Mouse (Mus musculus) testis, postnatal 14 days (tissue): ENCODE measurements around the gene Zfp651.

Experiments
- DNase-seq: peaks from one replicate; pipeline ENCODE4 v3.0.0; 2021; ENCODE audit warnings: low spot score

Zfp651 gene

DNA sequence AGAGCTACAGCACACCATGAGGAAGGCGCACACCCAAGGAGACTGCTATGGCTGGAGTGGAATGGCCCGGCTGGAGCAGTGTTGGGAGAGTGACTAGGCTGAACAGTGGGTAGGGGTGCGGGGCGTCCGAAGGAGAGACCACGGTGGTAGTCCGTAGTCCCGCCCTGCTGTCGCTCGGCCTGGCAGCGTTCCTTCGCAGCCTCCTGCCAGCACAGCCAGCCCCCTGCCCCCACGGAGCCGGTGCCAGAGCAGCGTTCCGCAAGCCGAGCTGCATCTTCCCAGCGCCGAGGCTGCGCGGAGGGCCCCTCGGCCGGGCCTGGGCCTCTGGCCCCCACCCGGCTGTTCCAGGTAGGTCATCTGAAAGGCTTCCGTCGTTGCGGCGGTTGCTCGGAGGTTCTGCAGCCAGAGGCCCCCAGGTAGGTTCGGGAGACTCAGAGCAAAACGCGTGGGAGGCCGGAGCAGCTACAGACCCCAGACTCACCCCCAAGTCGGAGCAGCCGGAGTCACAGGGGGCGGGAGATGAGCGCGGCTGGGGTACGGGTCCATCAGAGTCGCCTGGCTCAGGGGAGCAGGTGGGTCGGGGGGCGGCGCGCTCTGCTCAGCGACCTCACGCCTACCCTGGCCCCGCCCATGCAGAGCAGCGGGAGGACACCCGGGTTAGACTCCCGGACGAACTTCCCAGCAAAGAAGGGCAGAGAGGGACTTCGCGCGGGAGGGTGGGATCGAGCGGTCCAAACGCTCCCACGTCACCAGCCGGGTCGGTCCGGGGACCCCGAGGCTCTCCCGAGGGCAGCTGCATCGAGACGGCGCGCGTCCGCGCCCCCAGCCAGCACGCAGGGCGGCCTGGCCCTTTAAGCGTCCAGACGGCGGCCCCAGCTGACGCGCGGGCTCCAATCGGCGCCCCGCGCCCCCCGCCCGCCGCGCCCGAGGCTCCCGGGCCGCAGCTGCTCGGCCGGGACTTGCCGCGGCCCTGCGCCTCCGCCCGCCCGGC lies at the start of gene Zfp651:
Gene Zfp651 (plus strand): TSS at position 240 of the 991 bp plus-strand sequence.
- DNase-seq = peak; percentile 74

DNA sequence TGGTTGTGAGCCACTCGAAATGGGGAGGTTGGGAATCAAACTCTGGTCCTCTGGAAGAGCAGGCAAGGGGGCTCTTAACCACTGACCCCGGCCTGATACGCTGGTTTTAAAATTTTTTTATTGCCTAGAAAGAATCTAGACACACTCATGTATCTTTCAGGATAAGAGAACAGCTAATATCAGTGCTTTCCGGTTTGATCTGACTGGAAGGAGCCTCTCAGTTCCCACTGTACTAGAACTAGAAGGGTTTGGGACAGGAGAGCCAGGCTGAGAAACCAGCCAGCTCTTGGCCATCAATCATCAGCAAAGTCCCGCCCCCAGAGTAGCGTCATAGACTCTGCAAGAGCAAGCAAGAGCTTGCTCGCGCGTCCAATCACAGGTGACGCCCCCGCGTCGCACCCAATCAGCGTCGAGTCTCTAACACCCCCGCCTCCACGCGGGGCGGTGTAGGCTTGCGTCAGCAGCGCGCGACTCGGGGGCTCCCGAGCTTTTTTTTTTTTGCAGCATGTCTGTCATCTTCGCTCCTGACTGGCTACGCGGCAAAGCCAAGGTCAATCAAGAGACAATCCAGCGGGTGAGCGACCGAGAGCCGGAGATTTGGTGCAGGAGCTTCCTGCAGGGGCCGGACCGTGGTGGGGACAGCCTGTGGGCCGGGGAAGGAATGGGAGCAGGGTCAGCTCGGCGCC lies 49.1 kb upstream of the Zfp651 start, which contains the start of gene Ss18l2:
Gene Ss18l2 (plus strand): TSS at position 432 of the 686 bp plus-strand sequence.
- peak; percentile 98 for DNase-seq

DNA sequence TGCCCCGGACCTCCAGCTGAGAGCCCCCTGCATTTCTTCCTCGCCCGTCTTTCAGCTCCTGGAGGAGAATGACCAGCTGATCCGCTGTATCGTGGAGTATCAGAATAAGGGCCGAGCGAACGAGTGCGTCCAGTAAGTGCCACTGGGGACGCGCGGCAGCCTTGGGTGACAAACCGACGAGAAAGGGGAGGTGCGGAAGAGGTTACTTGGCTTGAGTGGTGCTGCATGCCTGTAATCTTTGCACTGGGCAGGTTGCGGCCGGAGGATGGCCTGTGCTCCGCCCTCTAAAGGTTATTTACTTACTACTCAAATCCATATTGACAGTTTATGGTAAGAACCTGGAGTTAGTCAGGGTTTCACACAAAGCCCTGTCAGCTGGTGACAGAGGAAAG lies 48.5 kb upstream of the Zfp651 start:
- no peak for DNase-seq

DNA sequence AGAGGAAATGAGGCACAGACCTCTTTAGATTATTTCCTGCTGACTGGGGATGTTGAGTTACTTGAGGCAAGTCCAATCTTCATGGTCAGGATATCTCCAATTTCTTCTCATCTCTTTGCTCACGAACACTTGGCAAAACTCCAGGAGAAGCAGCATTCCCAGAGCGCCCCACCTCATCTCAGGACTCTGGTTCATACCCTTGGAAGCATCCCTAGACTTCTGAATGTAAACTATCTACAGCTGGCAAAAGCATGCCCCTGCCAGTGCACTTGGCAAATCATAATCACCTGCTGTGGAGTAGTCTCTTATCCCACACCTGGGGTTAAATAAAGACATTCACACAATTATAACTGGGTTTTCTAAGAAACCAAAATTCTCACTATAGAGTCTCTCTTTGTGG lies 42.1 kb upstream of the Zfp651 start:
- no peak for DNase-seq

DNA sequence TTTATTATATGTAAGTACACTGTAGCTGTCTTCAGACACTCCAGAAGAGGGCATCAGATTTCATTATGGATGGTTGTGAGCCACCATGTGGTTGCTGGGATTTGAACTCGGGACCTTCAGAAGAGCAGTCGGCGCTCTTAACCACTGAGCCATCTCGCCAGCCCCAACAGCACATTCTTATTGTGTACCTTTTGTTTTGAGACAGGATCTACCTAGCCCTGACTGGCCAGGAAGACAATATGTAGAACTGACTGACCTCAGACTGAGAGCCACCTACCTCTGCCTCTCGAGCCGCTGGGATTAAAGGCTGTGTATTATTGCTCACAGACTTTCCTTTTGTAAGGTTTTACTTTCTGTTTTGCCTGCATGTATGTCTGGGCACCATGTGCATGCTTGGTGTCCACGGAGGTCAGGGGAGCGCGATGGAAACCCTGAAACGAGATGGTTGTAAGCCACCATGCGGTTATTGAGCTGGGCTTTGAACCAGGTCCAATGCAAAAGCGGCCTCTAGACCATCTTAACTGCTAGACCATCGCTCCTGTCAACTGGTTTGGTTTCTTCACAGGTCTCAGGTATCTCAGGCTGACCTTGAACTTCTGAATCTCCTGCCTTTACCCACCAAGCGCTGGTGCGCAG lies 40.9 kb upstream of the Zfp651 start:
- no peak for DNase-seq

DNA sequence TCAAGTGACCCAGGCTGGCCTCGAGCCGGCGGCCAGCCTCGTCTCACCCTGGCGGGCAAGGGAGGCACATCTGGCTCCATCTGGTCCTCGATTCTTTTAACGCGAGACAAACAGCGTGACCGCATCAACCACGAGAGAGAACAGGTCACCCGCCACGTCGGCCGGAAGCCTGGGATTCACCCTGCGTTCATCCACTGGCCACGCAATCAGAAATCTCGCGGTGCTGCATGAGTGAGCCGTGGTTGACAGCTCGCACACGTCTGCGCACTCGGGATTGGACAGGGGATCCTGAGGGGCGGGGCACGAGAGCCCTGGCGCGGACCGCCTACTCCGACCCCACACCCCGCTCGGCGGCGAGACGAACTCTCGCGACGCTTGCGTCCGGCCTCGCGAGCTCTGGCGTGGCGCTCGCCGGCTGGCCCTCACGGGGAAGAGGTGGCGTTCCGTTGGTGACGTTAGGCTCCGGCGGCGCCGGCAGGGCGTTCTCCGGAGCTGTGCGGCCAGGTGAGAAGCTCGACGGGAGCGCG lies 40.3 kb upstream of the Zfp651 start, which contains the start of gene Nktr:
Gene Nktr (plus strand): TSS at position 378 of the 527 bp plus-strand sequence.
- peak; percentile 99 for DNase-seq

DNA sequence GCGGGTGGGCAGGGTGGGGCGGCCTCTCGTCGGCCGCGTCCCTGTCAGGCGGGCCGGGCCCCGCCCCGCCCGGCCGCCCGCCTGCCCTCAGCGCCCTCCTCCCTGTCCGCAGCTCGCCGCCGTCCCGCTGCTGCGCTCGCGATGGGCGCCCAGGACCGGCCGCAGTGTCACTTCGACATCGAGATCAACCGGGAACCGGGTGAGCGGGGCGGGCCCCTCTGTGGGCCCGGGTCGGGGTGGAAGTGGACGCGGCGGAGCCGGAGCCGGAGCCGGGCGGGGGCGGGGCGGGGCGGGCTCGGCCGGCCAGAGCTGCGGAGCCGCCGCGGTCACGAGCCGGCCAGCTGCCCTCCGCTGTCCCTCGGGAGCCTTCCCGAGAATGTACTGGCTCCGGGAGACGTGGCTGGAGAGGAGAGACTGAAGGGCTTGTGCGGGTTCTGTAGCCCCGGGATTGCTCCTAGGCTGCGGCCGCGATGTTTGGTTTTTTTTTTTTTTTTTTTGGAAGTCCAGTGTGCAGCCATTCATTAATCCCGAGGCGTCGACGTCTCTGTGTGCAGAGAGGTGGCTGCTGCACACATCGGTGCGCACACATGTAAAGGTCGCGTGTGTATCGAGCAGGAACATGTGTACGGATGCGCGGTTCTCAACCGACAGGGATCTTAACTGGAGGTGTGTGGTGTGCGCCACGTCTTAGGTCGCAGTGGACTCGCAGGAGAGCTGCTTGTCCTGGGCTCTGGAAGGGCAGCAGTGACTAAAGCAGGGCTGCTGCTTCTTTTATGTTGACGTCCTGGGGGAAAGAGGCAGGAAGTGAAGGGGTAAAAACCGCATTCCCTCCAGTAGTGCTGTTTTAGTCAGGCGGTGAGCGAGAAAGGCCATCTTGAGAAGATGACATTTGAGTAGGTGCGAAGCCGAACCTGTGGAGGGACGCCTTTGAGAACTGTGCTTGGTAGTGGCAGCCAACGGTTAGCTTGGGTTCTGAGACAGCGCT lies 39.5 kb upstream of the Zfp651 start:
- DNase-seq = no peak

DNA sequence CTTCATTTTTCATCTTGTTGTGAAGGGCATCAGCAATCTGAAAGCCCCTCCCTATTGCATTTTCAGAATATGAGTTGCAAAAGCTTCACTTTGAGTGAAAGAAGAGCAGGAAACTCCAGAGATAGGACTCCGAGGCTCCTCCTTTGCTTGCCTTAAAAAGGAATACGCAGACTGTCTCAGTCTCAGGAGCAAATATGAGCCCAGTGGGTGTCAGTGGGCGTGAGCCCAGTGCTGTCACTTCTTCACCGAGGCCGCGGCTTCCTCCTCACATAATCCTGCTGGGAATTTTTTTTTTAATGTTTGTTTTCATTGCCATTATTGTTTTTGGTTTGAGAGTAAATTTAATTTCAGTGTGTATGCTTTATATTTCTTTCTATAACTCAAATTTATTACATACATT lies 18.6 kb upstream of the Zfp651 start:
- no peak for DNase-seq

DNA sequence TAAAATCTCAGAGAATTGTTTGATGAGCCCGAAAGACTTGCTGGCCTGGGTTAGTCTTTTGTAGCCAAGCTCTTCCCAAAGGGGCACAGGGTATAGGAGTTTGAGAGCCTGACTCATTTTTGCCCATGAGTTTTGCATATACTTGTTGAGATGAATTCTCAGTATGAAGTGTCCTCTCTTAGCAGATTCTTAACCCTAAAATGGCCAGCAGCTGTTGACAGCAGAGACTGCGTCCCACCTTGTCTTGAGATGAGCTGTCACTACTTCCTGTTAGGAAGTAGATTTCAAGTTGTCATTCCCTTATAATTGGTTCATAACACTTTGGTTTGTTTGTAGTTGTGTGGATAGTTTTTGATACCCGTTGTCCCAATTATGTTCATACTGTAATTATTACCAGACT lies 18.0 kb upstream of the Zfp651 start:
- DNase-seq = no peak

DNA sequence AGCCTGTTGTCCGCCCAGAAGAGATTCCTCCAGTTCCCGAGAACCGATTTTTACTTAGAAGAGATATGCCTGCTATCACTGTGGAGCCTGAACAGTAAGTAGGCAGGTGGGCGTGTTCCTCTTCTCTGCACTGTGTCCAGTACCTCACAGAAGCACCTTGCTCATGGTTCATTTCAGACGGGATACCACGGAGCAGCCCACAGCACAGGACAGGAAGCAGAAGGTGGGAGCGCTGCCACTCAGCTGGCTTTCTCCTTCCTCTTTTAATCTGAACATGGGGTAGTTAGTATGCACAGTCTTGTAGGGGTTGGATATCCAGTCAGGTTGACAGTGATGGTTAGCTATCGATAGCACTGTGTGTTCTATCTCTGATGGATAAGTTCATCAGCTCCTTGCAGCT lies 15.1 kb upstream of the Zfp651 start:
- DNase-seq = no peak

DNA sequence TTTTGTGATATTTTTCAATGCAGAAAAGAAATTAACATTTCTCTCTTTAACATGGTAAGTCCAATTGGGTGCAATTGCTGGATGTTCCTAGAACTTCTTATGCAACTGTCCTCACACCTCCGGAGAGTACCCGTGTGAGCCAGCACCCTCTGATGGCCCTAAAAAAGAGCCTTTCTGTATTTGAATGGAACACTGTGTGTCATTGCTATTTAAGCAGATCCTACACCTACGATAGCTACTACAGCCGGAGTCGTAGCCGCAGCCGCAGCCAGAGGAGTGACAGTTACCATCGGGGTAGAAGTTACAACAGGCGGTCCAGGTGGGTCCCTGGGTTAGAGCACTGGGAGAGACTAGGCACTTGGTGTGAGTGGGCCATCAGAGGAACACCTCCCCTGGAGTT lies 6.4 kb upstream of the Zfp651 start:
- DNase-seq = no peak

DNA sequence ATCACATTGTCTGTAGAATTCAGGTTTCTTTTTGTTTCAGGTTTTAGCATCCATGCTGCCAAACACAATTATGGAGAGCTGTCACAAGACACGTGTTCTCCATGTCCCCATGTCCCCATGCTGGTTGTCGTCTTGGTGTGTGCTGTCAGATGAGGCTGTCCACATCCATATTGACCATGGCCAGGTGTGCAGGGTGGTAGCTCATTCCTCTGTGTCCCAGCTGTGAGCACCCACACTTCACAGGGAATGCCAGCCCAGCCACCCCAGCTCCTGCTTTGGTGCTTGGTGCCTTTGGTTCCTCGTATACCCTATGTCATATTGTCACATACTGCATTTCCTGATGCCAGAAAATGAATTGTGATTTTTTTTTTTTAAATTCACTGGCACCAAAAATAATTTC lies 4.5 kb upstream of the Zfp651 start:
- no peak for DNase-seq

DNA sequence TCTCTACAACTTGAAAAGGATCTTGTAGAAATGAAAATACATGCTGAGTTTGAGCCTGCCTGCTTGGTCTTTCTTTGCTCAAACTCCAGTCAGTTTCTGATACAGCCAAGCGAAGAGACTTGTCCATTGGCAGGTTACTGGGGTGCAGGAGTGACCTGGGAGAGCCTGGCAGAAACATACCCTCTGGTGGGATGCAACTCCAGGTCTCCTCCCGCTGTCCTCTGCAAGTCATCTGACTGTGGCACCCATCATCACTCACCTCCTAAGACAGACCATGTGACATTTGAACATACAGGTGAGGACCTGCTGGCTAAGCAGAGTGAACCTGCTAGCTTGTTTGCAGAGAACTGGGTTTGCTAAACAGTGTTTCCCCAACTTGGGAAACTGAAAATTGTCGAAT lies 2.3 kb upstream of the Zfp651 start:
- no peak for DNase-seq

DNA sequence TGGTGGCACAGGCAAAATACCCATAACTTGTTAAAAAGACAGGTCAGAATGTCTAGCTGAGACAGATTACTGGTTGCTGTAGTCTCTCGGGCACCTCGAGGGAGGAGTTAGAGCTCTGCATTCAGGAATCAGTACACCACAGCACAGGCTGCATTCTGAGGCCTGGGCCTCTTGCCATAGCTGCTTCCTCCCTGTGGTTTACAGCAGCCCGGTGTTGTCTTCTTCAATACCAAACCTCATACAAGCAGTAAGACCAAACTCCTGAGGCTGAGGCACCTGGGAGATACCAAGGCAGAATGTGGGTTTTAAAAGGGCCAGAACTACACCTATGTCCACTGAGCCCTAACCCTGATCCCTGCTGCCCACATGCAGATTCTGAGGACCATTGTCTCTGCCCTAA lies 1.7 kb upstream of the Zfp651 start:
- no peak for DNase-seq

DNA sequence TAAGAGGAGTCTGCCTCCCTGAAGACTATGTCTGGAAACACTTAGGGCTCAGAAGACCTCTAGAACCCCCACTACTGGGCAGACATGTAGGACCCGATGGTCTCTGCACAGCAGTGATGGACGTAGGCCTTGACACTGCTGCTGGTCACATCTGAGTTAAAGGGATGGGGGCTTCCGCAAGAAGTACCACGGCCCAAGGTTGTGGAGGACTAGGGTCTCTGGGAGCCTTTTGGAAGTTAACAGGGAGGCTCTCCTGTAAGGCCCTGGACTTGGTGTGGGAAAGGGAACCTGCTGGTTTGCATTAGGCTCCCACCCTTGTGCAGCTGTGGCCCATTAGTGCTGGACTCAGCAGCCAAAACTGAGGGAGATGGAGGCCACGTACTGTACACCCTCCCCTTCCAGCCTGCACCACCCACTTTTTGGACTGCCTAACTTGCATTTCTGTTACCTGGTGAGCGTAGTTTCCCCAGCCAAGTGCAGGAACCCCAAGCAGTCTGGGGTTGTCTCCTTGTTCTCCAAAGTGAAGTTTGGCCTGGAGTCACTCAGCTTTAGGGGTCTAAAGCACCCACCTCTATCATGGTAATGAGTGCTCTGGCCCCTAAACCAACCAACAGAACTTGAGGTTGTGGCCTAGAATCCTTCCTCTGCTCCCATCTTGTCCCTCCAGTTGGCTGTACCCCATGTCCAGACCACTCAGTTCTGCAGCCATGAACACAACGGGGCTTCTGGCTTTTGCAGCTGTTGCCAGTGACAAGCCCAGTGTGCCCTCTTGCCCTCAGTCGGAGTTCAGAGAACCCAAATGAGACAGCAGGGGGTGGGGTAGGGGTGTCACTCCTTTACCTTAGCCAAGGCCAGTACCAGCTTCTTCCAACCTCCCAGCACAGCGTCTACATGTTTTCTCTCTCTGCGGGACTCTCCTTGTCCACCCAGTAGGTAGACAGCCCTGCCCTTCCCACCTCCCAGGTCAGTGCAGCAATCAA lies 1.0 kb upstream of the Zfp651 start:
- no peak for DNase-seq

DNA sequence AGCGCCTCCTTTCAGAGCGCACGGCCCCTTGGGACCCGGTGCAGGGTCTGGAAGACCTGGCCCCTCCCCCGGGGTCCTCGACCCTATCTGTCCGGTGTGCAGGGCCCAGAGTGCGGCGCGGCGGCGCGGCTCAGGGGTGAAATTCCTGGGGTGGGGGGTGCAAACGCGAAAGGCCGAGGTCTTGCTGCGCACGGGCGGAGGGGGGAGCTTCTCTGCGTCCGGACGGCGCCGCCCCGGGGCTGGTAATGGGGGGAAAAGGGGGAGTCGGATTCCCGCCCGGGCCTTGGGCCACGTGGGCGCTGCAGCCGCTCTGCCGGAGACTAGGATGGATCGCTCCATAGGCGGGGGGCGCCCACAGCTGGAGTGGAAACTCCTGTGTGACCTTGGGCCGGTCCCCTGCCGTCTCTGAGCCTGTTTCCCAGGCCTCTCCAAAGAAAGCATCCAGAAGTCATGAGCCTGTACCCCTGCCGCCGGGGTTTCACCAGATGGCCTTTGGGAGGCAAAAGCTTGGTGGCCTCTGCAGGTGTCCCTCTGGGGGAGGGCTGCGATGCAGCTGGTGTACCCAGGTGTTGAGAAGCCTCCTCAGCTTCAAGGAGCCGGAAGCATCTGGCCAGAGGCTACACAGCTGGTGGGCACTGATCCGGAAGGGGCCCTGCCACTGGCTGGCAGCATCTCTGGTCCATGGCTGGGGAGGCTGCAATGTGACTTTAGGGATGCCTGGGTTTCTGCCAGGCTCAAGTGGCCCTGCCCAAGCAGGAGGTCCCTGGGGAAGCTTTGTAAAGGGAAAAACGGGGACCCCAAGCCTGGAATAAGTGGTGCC lies 1.4 kb downstream of the Zfp651 start:
- DNase-seq = peak; percentile 78

DNA sequence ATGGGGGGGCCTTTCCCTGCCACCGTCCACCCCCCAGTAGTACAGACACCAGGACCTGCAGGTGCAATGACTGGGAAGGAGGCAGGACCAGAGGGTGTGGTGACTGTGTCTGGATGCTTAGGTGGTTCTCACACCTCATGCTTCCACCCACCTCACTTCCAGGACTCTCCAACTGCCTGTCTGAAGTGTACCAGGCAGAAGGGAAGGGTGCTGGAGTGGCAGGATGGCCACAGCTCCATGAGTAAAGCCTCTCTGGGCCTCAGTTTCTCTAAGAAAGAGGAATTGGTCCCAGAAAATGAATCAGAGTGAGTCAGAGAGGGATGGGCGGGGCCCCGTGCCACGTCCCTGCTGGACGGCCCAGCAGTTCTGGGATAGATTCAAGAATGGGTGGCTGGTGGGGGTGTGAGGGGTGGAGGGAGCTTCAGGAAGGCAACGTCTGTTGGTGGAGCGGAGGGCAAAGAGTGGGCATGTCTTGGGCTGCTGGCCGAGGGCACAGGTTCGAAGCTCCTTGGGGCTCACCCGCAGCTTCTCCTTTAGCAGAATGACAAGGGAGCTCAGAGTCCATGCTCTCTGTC lies 2.0 kb downstream of the Zfp651 start:
- no peak for DNase-seq

DNA sequence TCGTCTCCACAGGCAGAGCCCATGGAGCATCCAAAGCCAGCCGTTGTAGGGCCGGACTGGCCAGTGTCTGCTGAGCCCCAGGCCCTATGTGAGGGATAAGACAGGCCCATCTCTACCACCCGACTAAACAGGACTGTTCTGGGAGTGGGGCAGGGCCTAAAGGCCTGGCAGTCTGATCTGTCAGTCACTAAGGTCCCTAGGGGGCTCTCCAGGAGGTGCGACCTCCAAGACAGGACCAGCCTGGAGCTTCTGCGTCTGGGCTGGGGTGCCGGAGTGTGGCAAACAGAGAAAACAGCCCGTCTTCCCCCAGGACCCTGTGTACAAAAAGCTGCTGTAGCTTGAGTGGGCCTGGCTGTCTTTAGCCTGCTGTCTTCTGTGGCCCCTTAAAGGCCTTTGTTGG lies 2.7 kb downstream of the Zfp651 start:
- DNase-seq = no peak

DNA sequence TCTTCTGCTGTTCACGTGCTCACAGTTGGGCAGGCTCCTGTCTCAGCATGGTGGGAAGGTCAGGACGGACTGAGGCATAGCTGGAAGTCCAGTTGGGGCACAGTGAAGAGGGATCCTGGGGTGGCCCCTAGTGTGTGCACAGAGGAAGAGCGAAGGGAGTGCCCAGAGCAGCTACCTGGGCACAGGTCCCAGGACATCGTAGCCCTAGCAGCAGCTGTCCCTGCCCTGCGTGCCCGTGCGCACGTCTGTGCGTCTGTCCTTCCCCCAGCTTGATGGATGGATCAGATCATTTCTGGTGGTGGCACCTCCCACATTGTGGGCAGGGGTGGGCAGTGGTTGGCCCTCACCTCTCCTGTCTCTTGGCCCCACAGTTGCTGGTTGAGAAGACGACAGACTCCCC lies 3.1 kb downstream of the Zfp651 start:
- no peak for DNase-seq
